Mouse (Mus musculus): ENCODE data around the gene Creld1. TPM values are rescaled to one million over a fixed set of nuclear protein-coding genes. Genes with fewer than 3 reads are reported as not detected.

Creld1 gene
- total and polyA plus RNA-seq, 3 experiments = 5.9 to 26.7 TPM; not detected in 1

- no peaks in the 10 kb centered on the region for H3K79me2 ChIP-seq (ENCODE audit: control insufficient read depth, insufficient read depth, low read length, poor library complexity)
- H3K27ac ChIP-seq (ENCODE audit: control insufficient read depth, low read depth, low read length) = no peak within 1 kb of the TSS
- no peaks in the 10 kb centered on the region for H3K9me3 ChIP-seq (replicated peaks; ENCODE audit: insufficient read depth, low read length)
- H3K9ac ChIP-seq (ENCODE audit: control insufficient read depth, low read depth, low read length, poor library complexity, severe bottlenecking) = no peak within 1 kb of the TSS
- DNase-seq (ENCODE audit: low read depth, low spot score) = no peak
- no peaks in the 10 kb centered on the region for H3K4me1 ChIP-seq (ENCODE audit: control insufficient read depth in 1 of 2, insufficient read depth in 2 of 2, low read length in 2 of 2)
- no peaks in the 10 kb centered on the region for H3K36me3 ChIP-seq (ENCODE audit: control insufficient read depth in 1 of 2, insufficient read depth in 2 of 2, low read length in 2 of 2)
- H3K27me3 ChIP-seq (ENCODE audit: control insufficient read depth in 1 of 2, insufficient read depth in 2 of 2, low read length in 2 of 2) = peaks cover 6 to 9% of the 10 kb centered on the region in 2 experiments; a peak in 3 of 4 replicates
- TF ChIP-seq MAX (IDR thresholded peaks at IDR 0.05; ENCODE audit: low read length) (no peak), GABPA (IDR thresholded peaks at IDR 0.05; ENCODE audit: low read depth, low read length) (no peak), SMC3 (IDR thresholded peaks at IDR 0.05; ENCODE audit: low read depth, low read length) (no peak), UBTF (IDR thresholded peaks at IDR 0.05; ENCODE audit: borderline replicate concordance, insufficient read depth, low read depth, low read length) (no peak), GATA1 (IDR thresholded peaks at IDR 0.05; ENCODE audit: low read depth, low read length) (no peak), ELF1 (IDR thresholded peaks at IDR 0.05; ENCODE audit: low read depth, low read length) (no peak), POLR2A (IDR thresholded peaks at IDR 0.05; ENCODE audit: control insufficient read depth in 1 of 2, insufficient read depth in 1 of 2, low read depth in 1 of 2, low read length in 2 of 2, poor library complexity in 1 of 2) (no peak), E2F4 (IDR thresholded peaks at IDR 0.05; ENCODE audit: borderline replicate concordance, low read depth, low read length) (no peak), CHD2 (IDR thresholded peaks at IDR 0.05; ENCODE audit: low read length) (no peak), TBP (IDR thresholded peaks at IDR 0.05; ENCODE audit: low read depth, low read length) (no peak), HCFC1 (IDR thresholded peaks at IDR 0.05; ENCODE audit: low read depth, low read length) (no peak), POLR2AphosphoS2 (IDR thresholded peaks at IDR 0.05; ENCODE audit: low read length) (no peak)
- no peak within 1 kb of the TSS for H3K4me3 ChIP-seq (ENCODE audit: control insufficient read depth in 1 of 2, insufficient read depth in 1 of 2, low read depth in 2 of 2, low read length in 2 of 2)
These were observed 25.1 kb upstream of the Creld1 start, which contains the start of gene Il17re for GRCm38 (mm10) chr6:113457952-113458534. Gene Il17re, plus strand, starts transcription at chr6:113458484.

DNA sequence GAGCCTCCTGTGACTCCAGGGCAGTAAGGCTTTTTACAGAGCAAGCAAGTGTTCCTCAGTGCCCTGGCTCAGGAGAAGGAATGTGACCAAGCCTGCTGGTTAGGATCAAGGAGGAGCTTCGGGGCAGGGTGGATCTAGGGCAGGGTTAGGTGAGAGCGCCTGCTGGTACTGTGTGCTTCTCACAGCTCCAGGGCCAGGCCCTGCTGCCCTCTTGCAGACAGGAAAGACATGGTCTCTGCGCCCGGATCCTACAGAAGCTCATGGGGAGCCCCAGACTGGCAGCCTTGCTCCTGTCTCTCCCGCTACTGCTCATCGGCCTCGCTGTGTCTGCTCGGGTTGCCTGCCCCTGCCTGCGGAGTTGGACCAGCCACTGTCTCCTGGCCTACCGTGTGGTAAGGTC, 24.5 kb upstream of the Creld1 start:
- H3K4me1 ChIP-seq (ENCODE audit: control insufficient read depth in 1 of 2, insufficient read depth in 2 of 2, low read length in 2 of 2) = no peaks in the 10 kb centered on the region
- H3K9ac ChIP-seq (ENCODE audit: control insufficient read depth, low read depth, low read length, poor library complexity, severe bottlenecking) = no peak overlapping the region
- no peak for DNase-seq (ENCODE audit: low read depth, low spot score)
- H3K9me3 ChIP-seq (replicated peaks; ENCODE audit: insufficient read depth, low read length) = no peaks in the 10 kb centered on the region
- no peak for TF ChIP-seq POLR2AphosphoS5 (IDR thresholded peaks at IDR 0.05; ENCODE audit: borderline replicate concordance, low read depth, low read length)
- H3K36me3 ChIP-seq (ENCODE audit: control insufficient read depth in 1 of 2, insufficient read depth in 2 of 2, low read length in 2 of 2) = no peaks in the 10 kb centered on the region
- H3K27ac ChIP-seq (ENCODE audit: control insufficient read depth, low read depth, low read length) = no peak overlapping the region
- peaks cover 6 to 11% of the 10 kb centered on the region in 2 experiments; a peak in 3 of 4 replicates for H3K27me3 ChIP-seq (ENCODE audit: control insufficient read depth in 1 of 2, insufficient read depth in 2 of 2, low read length in 2 of 2)
- H3K4me3 ChIP-seq (ENCODE audit: control insufficient read depth in 1 of 2, insufficient read depth in 1 of 2, low read depth in 2 of 2, low read length in 2 of 2) = no peak overlapping the region
- no peaks in the 10 kb centered on the region for H3K79me2 ChIP-seq (ENCODE audit: control insufficient read depth, insufficient read depth, low read length, poor library complexity)

GRCm38 (mm10) chr6:113464040-113464439, 19.1 kb upstream of the Creld1 start:
- H3K4me3 ChIP-seq (ENCODE audit: control insufficient read depth in 1 of 2, insufficient read depth in 1 of 2, low read depth in 2 of 2, low read length in 2 of 2) = no peak overlapping the region
- peaks cover 6 to 11% of the 10 kb centered on the region in 2 experiments; a peak in 3 of 4 replicates for H3K27me3 ChIP-seq (ENCODE audit: control insufficient read depth in 1 of 2, insufficient read depth in 2 of 2, low read length in 2 of 2)
- no peak overlapping the region for H3K9ac ChIP-seq (ENCODE audit: control insufficient read depth, low read depth, low read length, poor library complexity, severe bottlenecking)
- DNase-seq (ENCODE audit: low read depth, low spot score) = no peak
- H3K27ac ChIP-seq (ENCODE audit: control insufficient read depth, low read depth, low read length) = no peak overlapping the region
- H3K9me3 ChIP-seq (replicated peaks; ENCODE audit: insufficient read depth, low read length) = no peaks in the 10 kb centered on the region
- no peaks in the 10 kb centered on the region for H3K79me2 ChIP-seq (ENCODE audit: control insufficient read depth, insufficient read depth, low read length, poor library complexity)
- H3K36me3 ChIP-seq (ENCODE audit: control insufficient read depth in 1 of 2, insufficient read depth in 2 of 2, low read length in 2 of 2) = no peaks in the 10 kb centered on the region
- H3K4me1 ChIP-seq (ENCODE audit: control insufficient read depth in 1 of 2, insufficient read depth in 2 of 2, low read length in 2 of 2) = peaks cover 0 to 4% of the 10 kb centered on the region in 2 experiments; a peak in 1 of 4 replicates
- TF ChIP-seq SMC3 (IDR thresholded peaks at IDR 0.05; ENCODE audit: low read depth, low read length) = no peak
- TF ChIP-seq MXI1 (IDR thresholded peaks at IDR 0.05; ENCODE audit: low read depth, low read length) = no peak
- TF ChIP-seq UBTF (IDR thresholded peaks at IDR 0.05; ENCODE audit: borderline replicate concordance, insufficient read depth, low read depth, low read length) = no peak
- TF ChIP-seq ELF1 (IDR thresholded peaks at IDR 0.05; ENCODE audit: low read depth, low read length) = no peak
- TF ChIP-seq MAZ (IDR thresholded peaks at IDR 0.05; ENCODE audit: low read depth, low read length) = no peak
- no peak for TF ChIP-seq CHD2 (IDR thresholded peaks at IDR 0.05; ENCODE audit: low read length)
- no peak for TF ChIP-seq CHD1 (IDR thresholded peaks at IDR 0.05; ENCODE audit: low read depth, low read length)
- no peak for TF ChIP-seq TCF12 (IDR thresholded peaks at IDR 0.05; ENCODE audit: low read depth, low read length)
- no peak for TF ChIP-seq POLR2A (IDR thresholded peaks at IDR 0.05; ENCODE audit: control insufficient read depth in 1 of 2, insufficient read depth in 1 of 2, low read depth in 1 of 2, low read length in 2 of 2, poor library complexity in 1 of 2)
- no peak for TF ChIP-seq HCFC1 (IDR thresholded peaks at IDR 0.05; ENCODE audit: low read depth, low read length)
- no peak for TF ChIP-seq TAL1 (IDR thresholded peaks at IDR 0.05; ENCODE audit: low read length)
- TF ChIP-seq EP300 (IDR thresholded peaks at IDR 0.05; ENCODE audit: low read depth in 1 of 2, low read length in 2 of 2) = no peak
- no peak for TF ChIP-seq MAX (IDR thresholded peaks at IDR 0.05; ENCODE audit: low read length)
- TF ChIP-seq BHLHE40 (IDR thresholded peaks at IDR 0.05; ENCODE audit: borderline replicate concordance, low read depth, low read length) = no peak
